Mouse (Mus musculus) monocyte, adult 2 months (primary cell): ENCODE results near the gene Kcnk5.

Source experiments
- DNase-seq, 2 experiments: peaks; one replicate each; pipeline ENCODE4 v3.0.0; 2022; ENCODE audit warnings: low spot score in 2 of 2, low read depth in 1 of 2

Kcnk5 gene

GRCm38 (mm10) chr14:20168478-20168877, 13.1 kb downstream of the Kcnk5 start:
- no peak for DNase-seq

- no peak for DNase-seq
Observed at GRCm38 (mm10) chr14:20168054-20168453, 13.6 kb downstream of the Kcnk5 start.

DNA sequence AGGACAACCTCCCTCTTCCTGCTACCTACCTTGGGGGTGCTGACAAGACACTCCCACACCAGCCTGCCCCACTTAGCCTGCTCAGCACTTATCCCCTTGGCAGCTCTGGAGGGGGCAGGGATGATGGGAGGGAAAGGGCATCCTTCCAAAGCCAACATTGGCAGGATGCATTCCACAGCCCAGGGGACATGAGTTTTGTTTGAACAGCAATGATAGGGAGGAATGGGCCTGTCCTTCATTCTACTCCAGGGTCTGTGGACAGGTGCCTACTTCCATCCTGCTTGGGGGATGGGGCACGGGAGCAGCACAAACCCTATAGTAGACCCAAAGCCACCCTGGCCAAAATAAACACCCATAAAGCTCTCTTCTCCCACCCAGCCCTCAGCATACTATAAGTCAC, 16.2 kb downstream of the Kcnk5 start:
- DNase-seq = no peak

DNA sequence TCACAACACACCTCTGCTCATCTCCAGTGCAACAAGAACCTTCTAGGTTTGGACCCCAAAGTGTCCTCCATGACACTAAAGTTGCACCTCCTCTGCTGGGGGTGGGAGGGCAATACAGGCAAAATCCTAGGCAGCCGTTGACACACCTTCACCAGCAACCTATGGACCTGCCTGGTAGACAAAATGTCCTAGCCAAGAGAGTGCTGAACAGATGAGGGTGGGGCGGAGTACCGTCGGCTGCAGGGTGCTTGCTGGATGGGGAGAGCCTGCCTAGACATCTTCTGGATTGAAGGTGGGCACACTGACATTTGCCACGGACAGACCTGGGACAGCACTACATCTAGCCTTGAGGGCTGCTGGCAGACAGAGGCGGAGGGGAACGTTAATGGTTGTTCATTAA, 17.2 kb downstream of the Kcnk5 start:
- DNase-seq = no peak

DNA sequence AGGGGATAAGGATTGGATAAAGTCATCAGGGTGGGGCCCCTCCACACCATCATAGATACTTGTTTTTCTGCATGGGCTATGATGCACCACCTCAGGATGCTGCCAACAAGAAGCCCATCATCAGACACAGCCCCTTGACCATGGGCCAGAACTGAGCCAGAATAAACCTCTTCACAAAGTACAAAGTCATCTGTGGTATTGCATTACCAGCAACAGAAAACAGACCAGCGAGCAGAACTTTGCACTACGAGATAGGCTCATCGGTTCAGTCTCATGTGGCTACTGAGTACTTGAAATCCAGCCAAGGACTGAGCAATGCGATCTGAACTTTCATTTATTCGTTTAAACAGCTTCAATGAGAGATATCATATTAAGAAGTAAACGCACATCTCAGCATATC, 18.9 kb downstream of the Kcnk5 start:
- no peak for DNase-seq

DNA sequence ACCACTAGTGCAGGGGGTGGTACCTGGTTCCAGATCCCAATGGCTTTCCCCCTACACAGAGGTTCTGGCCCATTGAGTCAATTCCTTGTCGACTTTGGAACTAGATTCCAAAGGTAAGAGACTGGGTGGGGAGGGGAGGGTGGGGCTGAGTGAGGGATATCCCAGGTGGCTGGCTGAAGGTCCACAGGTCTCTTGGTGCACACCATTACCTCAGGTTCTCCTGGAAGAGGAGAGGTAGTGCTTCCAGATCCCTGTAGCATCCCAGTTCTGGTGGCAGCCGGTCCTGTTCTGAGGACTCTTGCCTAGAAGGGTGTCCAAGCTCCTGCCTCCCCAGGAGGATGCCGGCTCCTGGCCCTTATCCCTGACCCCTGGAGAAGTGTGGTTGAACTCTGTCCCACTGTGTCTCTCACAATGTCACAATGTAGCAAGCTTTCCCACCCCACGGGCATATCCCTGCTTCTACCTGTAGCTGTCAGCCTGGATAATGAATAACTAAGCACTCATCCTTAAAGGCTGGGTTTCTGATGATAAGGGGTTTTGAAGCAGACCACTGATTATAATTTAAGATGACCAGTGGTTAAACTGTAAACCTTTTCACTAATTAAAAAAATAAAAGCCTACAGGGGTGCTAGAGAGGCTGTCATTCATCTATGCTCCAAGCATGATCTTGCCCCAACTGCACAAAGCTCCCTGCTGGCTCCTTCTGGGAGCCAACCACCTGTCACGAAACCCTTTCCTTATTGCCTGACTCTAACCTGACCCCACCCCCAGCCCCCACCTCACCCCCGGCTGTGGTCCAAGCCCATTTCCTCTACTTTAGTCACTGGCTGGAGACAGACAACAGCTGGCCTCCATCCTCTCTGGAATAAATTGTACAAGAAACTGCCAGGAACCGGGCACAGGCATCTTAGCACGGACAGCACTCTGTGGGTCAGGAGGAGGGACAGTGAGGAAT, 22.6 kb downstream of the Kcnk5 start:
- no peak for DNase-seq

GRCm38 (mm10) chr14:20157595-20157994, 24.0 kb downstream of the Kcnk5 start:
- no peak for DNase-seq

GRCm38 (mm10) chr14:20155718-20156117, 25.9 kb downstream of the Kcnk5 start:
- no peak for DNase-seq

GRCm38 (mm10) chr14:20154937-20155336, 26.7 kb downstream of the Kcnk5 start:
- no peak for DNase-seq

DNA sequence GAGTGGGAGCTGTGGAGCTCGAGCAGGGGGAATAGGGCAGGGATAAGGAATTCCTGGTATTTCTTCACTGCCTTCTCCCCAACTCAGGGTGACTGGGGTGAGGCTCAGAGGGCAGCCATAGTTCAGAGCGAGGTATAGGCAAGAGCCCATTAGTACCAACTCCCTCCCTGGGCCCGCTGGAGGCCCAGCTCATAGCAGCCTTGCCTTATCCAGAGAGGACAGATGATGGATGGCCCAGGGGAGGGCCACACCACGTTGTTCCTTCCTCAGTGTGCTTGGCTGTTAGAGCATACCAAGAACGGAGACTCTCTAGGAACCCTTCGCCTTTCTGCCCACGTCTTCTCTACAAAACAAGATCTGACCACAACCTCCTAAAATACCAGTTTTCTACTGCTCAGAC, 27.4 kb downstream of the Kcnk5 start:
- DNase-seq = no peak

DNA sequence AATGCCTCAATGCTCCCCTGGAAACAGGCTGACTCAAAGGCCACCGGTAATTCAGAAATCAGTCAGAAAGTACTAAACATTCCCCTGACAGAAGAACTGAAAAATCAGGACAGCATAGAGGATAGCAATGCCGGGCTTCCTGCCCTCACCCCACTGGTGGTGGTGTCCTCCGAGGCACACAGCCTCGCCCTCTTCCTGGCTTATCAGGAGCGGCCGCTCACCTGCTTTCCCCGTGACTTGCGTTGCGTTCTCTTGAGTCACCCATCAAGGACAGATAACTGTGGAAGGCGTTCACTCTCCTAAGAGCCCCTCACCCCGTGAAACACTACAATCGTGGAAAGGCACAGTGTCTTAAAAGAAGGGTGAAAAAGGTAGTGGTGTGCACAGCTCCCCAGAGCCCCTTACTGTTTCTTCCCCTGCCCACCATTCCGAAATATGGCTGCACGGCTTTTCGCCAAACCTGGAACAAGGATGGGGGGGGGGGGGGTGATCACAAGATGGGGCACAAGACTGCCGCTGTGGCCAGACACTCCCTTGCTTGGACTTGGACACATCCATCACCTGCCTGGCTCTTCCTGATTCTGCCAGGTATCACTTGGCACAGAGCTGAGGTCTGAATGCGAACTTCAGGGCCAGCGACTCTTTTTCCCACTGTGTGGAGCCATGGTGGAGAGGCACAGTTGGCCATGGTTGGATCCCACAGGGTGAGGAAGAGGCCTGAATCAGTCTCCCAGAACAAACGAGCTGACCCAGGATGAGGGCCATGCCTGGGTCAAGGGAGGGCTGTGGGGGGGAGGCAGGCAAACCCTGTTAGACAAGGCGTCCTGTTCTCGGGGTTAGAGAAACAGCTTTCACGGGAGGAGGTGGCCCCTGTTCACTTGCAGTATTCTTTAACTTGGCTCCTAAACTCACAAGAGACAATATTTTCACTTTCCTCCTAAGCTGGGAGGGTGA, 32.2 kb downstream of the Kcnk5 start:
- no peak for DNase-seq

- no peak for DNase-seq
Observed at GRCm38 (mm10) chr14:20148514-20148913, 33.1 kb downstream of the Kcnk5 start.

DNA sequence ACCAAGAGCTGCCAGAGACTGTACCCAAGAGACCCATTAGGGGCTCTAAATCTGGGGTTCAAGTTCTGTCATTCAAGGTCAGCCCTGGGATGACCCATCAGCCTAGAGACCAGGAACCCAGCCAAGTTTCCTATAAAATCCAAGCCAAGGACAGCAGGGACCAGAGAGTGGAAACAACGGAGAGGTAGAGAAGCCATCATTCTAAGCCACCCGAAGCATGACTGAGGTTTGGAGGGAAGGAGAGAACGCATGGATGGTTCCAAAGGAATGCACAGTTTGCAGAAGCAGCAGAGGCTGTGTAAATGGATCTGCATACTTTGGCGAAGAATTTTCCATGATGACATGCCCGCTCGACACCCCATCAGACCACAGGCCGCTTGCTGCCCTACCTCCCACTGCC, 33.8 kb downstream of the Kcnk5 start:
- no peak for DNase-seq

GRCm38 (mm10) chr14:20144093-20144492, 37.5 kb downstream of the Kcnk5 start:
- no peak for DNase-seq

- DNase-seq = no peak
Observed at GRCm38 (mm10) chr14:20138484-20139355, 42.9 kb downstream of the Kcnk5 start, which contains the start of gene Saysd1. Saysd1 (minus strand) TSS chr14:20138534.

- DNase-seq = no peak
Observed at GRCm38 (mm10) chr14:20134965-20135671, 46.5 kb downstream of the Kcnk5 start.

- DNase-seq = no peak
Observed at GRCm38 (mm10) chr14:20128162-20128561, 53.4 kb downstream of the Kcnk5 start.

DNA sequence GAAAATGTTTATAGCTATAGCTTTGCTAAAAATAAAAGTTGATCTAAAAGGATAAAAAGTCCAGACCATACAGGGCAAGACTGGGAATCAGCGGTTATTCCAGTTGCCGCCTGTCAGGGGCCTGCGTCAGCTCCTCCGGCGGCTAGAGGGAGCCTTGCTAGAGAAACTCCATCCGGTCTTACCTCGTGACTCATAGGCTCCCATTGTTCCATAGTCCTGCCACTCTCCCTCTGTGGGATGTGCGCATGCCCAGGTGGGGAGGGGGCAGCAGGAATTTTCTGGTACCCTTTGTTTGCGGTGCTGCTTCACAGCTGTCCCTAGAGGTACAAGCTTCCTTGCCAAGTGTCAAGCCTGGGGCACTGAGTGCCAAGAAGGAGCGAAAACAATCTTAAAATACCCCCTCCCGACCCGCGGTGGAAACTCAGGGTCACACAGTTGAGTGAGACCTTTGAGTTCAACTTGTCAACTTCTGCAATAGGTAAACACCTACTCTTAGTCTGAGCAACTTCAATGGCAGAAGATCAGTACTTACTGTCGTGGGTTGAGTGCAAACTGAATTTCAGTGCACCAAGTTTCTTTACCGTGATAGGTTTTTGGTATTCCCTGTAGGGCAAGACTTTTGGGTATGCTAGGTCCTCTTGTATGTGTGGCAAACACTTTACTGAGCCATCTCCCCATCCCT, 54.1 kb downstream of the Kcnk5 start:
- DNase-seq = no peak

DNA sequence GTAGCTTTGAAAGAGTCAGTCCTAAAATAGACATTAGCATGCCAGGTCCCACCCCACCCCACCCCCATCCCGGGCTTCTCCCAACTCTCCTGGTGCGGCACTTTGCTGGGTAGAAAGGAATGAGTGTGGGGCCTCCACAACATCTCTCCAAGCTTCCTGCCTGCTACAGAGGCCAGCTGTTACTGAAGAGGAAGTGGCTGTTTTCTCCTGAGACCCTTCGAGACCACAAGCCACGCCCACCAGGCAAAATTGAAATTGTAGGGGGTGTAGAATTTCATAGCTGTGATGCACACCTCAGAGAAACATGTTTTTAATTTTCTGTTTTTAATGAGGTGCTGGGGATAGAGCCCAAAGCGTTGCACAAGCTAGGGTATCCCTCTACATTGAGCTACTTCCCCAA, 60.7 kb downstream of the Kcnk5 start:
- DNase-seq = no peak

DNA sequence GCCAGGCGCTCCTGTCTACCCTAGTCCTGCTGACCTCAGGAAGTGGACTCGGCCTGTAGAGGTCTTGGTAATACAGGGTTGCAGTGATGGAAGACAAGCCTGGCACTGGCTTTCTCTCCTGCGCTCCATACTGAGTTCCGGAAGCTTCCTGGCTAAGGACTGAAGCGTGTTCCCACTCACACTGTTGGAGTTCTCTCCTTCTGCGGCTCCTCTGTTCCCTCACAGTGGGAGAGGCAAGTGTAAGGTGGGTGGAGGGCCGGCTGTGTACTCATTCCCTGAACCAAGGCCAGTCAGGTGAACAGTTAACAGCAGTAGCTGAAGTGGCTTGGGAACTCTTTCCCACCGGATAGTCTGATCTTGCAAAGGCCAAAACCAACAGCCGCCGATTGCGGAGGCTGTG, 61.6 kb downstream of the Kcnk5 start:
- no peak for DNase-seq
